Mouse (Mus musculus) hindbrain, embryonic 12.5 days (tissue): ENCODE data around the gene Nrde2. TPM values are rescaled to one million over a fixed set of nuclear protein-coding genes. Genes with fewer than 3 reads are reported as not detected.

Experiments
- polyA plus RNA-seq: library from polyadenylated mRNA; unstranded; fragments of >200 nt; fragmentation: Nextera tagmentation; extraction: Ambion mirVana; gene quantifications from 2 replicates; pipeline ENCODE4 v1.2.1, GENCODE M21; 2016

The Nrde2 gene
- polyA plus RNA-seq, 1 experiment from 2014 or later, result 16.7 TPM

Other genes with a start within 250 kb of the Nrde2 start
- gene Kcnk13, start 195.2 kb downstream of the Nrde2 start, polyA plus RNA-seq, result 0.39 and 1.1 TPM in 2 replicates
- 308 and 324 TPM in 2 replicates for gene Psmc1, start 49.5 kb downstream of the Nrde2 start, polyA plus RNA-seq
- gene Calm1, start 39.8 kb upstream of the Nrde2 start, polyA plus RNA-seq, result 1,638 and 1,690 TPM in 2 replicates